Mouse (Mus musculus): Measurements from ENCODE around the gene Zfp526. TPM values are rescaled to one million over a fixed set of nuclear protein-coding genes. Genes with fewer than 3 reads are reported as not detected.

Gene Zfp526
- total and polyA plus RNA-seq, 3 experiments: 9.5 to 14.8 TPM; not detected in 1

GRCm38 (mm10) chr7:25221102-25221883, at the start of gene Zfp526 (continued):
- TF ChIP-seq HCFC1 (IDR thresholded peaks at IDR 0.05; ENCODE audit: low read depth, low read length): peak; percentile 78
- peak; percentile 43; the same call in 1 of the 2 replicates for TF ChIP-seq MYC (IDR thresholded peaks at IDR 0.05; ENCODE audit: low read depth, low read length)
- peak; percentile 94 for TF ChIP-seq USF1 (IDR thresholded peaks at IDR 0.05; ENCODE audit: low read depth, low read length)
- TF ChIP-seq MXI1 (IDR thresholded peaks at IDR 0.05; ENCODE audit: low read depth, low read length): peak; percentile 31
- TF ChIP-seq SIN3A (IDR thresholded peaks at IDR 0.05; ENCODE audit: low read length): peak; percentile 80

GRCm38 (mm10) chr7:25172669-25173068, 48.6 kb upstream of the Zfp526 start:
- DNase-seq (ENCODE audit: low read depth, low spot score): no peak
- no peak overlapping the region for H3K27ac ChIP-seq (ENCODE audit: control insufficient read depth, low read depth, low read length)
- H3K4me1 ChIP-seq (ENCODE audit: control insufficient read depth in 1 of 2, insufficient read depth in 2 of 2, low read length in 2 of 2): no peaks in the 10 kb centered on the region
- no peak overlapping the region for H3K4me3 ChIP-seq (ENCODE audit: control insufficient read depth in 1 of 2, insufficient read depth in 1 of 2, low read depth in 2 of 2, low read length in 2 of 2)
- no peak overlapping the region for H3K9ac ChIP-seq (ENCODE audit: control insufficient read depth, low read depth, low read length, poor library complexity, severe bottlenecking)
- H3K79me2 ChIP-seq (ENCODE audit: control insufficient read depth, insufficient read depth, low read length, poor library complexity): no peaks in the 10 kb centered on the region
- no peaks in the 10 kb centered on the region for H3K9me3 ChIP-seq (replicated peaks; ENCODE audit: insufficient read depth, low read length)
- no peak for TF ChIP-seq GABPA (IDR thresholded peaks at IDR 0.05; ENCODE audit: low read depth, low read length)
- no peak for TF ChIP-seq CHD2 (IDR thresholded peaks at IDR 0.05; ENCODE audit: low read length)
- no peak for TF ChIP-seq MAFK (IDR thresholded peaks at IDR 0.05; ENCODE audit: borderline replicate concordance, low read depth, low read length)
- no peak for TF ChIP-seq BHLHE40 (IDR thresholded peaks at IDR 0.05; ENCODE audit: borderline replicate concordance, low read depth, low read length)
- no peak for TF ChIP-seq USF1 (IDR thresholded peaks at IDR 0.05; ENCODE audit: low read depth, low read length)
- H3K36me3 ChIP-seq (ENCODE audit: control insufficient read depth in 1 of 2, insufficient read depth in 2 of 2, low read length in 2 of 2): no peaks in the 10 kb centered on the region
- H3K27me3 ChIP-seq (ENCODE audit: control insufficient read depth in 1 of 2, insufficient read depth in 2 of 2, low read length in 2 of 2): no peaks in the 10 kb centered on the region; a peak in 1 of 4 replicates

- H3K9me3 ChIP-seq (replicated peaks; ENCODE audit: insufficient read depth, low read length): no peaks in the 10 kb centered on the region
- no peak overlapping the region for H3K9ac ChIP-seq (ENCODE audit: control insufficient read depth, low read depth, low read length, poor library complexity, severe bottlenecking)
- H3K4me1 ChIP-seq (ENCODE audit: control insufficient read depth in 1 of 2, insufficient read depth in 2 of 2, low read length in 2 of 2): peaks cover 0 to 3% of the 10 kb centered on the region in 2 experiments; a peak in 1 of 4 replicates
- no peak overlapping the region for H3K27ac ChIP-seq (ENCODE audit: control insufficient read depth, low read depth, low read length)
- TF ChIP-seq MAFK (IDR thresholded peaks at IDR 0.05; ENCODE audit: borderline replicate concordance, low read depth, low read length): no peak
- no peak for TF ChIP-seq ZKSCAN1 (IDR thresholded peaks at IDR 0.05; ENCODE audit: low read depth, low read length)
- TF ChIP-seq JUND (IDR thresholded peaks at IDR 0.05; ENCODE audit: low read depth, low read length): no peak
- no peak for TF ChIP-seq MEF2A (IDR thresholded peaks at IDR 0.05; ENCODE audit: extremely low read depth, insufficient replicate concordance, low read depth, low read length, poor library complexity, severe bottlenecking)
- no peak for TF ChIP-seq SIN3A (IDR thresholded peaks at IDR 0.05; ENCODE audit: low read length)
- no peak for TF ChIP-seq MAX (IDR thresholded peaks at IDR 0.05; ENCODE audit: low read length)
- TF ChIP-seq CHD1 (IDR thresholded peaks at IDR 0.05; ENCODE audit: low read depth, low read length): no peak
- no peak for TF ChIP-seq POLR2AphosphoS5 (IDR thresholded peaks at IDR 0.05; ENCODE audit: borderline replicate concordance, low read depth, low read length)
- TF ChIP-seq MAZ (IDR thresholded peaks at IDR 0.05; ENCODE audit: low read depth, low read length): no peak
- TF ChIP-seq USF2 (IDR thresholded peaks at IDR 0.05; ENCODE audit: borderline replicate concordance in 1 of 2, insufficient read depth in 1 of 2, low read depth in 1 of 2, low read length in 2 of 2): no peak
- no peak for TF ChIP-seq USF1 (IDR thresholded peaks at IDR 0.05; ENCODE audit: low read depth, low read length)
- no peak for TF ChIP-seq ZMIZ1 (IDR thresholded peaks at IDR 0.05; ENCODE audit: low read depth, low read length)
- TF ChIP-seq ZNF384 (IDR thresholded peaks at IDR 0.05; ENCODE audit: low read depth, low read length): no peak
- TF ChIP-seq RAD21 (IDR thresholded peaks at IDR 0.05; ENCODE audit: low read depth, low read length): no peak
- no peak for TF ChIP-seq TCF12 (IDR thresholded peaks at IDR 0.05; ENCODE audit: low read depth, low read length)
- no peak for DNase-seq (ENCODE audit: low read depth, low spot score)
- no peaks in the 10 kb centered on the region; the same call in 1 of the 2 replicates for H3K79me2 ChIP-seq (ENCODE audit: control insufficient read depth, insufficient read depth, low read length, poor library complexity)
- H3K27me3 ChIP-seq (ENCODE audit: control insufficient read depth in 1 of 2, insufficient read depth in 2 of 2, low read length in 2 of 2): no peaks in the 10 kb centered on the region; a peak in 1 of 4 replicates
- no peak overlapping the region for H3K4me3 ChIP-seq (ENCODE audit: control insufficient read depth in 1 of 2, insufficient read depth in 1 of 2, low read depth in 2 of 2, low read length in 2 of 2)
- H3K36me3 ChIP-seq (ENCODE audit: control insufficient read depth in 1 of 2, insufficient read depth in 2 of 2, low read length in 2 of 2): no peaks in the 10 kb centered on the region
Measured at GRCm38 (mm10) chr7:25174343-25174742, 46.9 kb upstream of the Zfp526 start.
